Mouse (Mus musculus) thymus, postnatal 14 days (tissue): Measurements from ENCODE around the gene Tns1.

Source experiments
- DNase-seq: peaks from one replicate; pipeline ENCODE4 v3.0.0; 2021

Tns1 gene

DNA sequence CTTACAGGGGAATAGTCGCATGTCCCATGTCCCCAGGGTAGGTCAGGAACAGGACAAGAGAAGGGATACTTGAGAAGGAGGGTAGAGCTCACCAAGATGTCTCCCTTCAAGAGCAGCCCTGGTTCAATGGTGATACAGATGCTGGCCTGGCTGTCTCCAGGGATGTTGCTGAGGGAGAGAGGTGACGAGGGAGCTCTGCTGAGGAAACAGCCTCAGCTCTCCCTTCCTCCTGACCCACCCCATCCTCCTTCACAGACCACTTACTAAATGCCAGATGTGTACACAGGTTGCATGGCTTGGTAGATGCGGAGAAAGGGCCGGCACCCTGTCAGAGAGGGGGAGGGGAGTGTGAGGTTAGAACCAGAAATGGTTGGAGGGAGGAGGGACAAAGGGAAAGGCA, 138.6 kb downstream of the Tns1 start:
- DNase-seq = no peak

GRCm38 (mm10) chr1:73979214-73979613, 145.0 kb downstream of the Tns1 start:
- DNase-seq = no peak

- DNase-seq = no peak
These were observed 145.7 kb downstream of the Tns1 start for GRCm38 (mm10) chr1:73978576-73978975.

DNA sequence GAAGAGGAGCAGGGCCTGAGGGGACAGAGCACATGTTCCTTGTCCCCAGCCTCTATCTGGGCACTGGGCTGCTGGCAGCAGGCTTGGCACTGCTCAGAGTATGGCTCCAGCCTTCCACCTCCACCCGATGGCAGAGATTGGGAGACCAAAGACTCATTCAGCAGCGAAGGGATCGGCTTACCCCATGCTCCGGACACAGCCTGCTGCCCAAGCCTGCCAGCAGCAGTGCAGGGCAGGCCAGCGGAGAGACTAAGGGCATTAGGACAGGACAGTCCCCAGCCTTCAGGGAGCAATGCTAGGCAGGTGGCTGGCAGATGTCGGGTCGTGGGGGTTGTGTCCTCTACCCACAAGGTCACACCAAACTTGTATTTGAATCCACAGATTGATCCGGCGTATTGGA, 150.3 kb downstream of the Tns1 start:
- no peak for DNase-seq

DNA sequence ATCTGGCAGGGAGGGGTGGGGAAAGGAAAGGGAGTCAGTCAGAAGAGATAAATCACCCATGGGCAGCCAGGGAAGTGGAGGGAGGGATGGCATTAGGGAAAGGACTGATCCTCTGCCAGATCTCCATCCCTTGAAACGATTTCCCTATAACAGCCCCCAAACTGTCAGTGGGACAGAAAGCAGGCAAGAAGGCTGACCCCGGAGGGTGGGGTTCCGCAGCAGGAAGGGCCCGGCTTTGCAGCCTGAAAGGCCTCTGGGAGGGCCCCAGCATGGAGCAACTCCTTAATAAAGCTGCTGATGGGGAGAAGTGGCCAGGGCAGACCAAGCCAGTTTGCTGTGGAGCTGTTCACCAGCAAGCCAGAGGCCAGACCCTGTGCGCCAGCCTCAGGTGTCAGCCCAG, 151.5 kb downstream of the Tns1 start:
- no peak for DNase-seq

DNA sequence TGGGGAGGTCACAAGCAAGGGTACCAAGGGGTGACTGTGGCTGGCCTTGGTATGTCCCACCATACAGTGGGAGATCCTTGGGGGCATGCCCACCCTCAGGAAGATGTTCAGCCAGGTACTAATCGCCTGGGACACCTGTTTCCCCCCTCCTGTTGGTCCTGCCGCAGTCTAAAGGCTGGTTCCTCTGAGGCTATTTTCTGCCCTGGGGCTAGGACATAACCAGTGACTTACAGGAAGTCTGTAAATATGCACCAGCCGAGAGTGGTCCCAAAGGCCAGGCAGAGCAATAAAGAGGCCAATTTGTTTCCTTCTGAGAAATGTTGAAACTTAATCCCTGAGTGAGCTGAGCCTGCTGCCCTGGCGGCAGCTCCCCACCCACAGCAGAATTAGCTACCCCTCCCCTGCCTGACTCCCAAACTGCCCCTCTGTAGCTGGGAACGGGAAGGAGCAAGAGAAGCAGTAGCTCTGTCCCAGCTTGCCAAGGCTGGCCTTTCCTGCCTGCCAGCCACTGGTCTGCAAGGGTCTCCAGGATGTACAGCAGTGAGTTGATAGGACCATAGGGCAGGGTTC, 154.0 kb downstream of the Tns1 start:
- no peak for DNase-seq

DNA sequence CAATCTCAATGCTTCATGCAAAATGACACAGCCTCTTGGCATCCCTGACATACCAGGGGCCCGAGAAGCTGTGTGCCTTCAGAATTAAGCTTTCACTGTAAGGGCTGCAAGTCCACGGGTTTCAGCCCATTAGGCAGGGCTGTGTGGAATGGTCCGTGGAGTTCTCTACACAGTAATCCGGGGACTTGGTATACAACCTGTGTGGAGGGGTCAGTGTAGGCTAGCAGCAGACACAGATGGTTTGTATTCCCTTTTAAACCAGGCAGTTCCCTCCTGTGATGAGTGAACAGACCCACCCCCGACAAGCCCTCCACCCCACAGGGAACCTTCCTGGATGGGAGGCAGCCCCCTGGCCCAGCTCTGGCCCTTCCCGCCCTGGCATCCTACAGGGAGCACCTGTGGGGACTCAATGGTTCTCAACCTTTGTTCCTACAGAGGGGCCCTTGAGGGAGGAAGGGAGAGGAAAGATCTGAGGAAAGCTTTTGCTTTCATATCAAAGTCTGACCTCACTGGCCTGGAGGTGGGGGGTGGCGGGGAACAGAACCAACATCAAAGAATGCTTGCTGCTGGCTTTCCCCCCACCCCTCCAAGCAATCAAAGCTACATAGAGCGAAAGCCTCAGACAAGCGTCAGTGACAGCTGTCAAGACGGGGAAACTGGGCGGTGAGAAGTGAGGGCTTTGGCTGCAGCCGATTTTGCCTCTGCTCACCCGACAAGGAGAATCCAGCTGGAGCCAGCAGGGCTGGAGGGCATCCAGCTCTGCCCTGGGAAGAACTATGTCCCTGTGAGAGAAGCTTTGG, 155.3 kb downstream of the Tns1 start:
- DNase-seq = no peak

DNA sequence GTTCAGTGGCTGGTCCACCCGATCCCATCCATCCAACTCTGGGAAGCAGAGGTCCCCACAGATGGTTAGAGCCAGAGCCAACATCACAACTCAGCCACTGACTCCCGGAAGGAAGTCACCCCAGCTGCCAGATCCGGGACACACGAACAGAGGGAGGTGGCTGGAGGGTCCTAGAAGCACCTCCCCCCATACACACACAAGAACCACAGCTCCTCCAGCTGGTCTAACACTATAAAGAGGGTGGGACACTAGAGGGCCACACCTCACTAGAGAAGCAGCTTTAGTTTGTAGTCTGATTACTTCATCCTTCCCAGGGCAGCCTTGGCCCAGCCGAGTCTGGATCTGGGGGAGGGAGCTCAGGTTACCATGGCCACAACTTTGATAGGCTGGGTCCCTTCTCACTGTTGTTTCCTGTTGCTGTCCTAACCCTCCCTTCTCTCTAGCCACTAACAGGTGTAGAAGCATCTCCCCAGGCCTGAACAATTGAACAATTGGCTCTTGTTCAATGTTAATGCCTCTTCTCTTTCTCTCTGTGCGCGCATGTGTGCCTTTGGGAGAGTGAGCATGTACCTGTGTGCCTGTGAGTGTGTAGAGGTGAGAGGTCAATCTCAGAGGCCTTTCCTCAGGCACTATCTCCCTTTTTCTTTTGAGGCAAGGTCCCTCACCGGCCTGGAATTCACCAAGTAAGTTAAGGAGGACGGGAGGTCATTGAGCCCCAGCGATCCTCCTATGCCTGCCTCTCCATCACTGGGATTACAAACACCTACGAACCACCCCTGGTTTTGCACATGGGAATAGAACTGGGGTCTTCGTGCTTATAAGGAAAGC, 157.6 kb downstream of the Tns1 start:
- DNase-seq = no peak

DNA sequence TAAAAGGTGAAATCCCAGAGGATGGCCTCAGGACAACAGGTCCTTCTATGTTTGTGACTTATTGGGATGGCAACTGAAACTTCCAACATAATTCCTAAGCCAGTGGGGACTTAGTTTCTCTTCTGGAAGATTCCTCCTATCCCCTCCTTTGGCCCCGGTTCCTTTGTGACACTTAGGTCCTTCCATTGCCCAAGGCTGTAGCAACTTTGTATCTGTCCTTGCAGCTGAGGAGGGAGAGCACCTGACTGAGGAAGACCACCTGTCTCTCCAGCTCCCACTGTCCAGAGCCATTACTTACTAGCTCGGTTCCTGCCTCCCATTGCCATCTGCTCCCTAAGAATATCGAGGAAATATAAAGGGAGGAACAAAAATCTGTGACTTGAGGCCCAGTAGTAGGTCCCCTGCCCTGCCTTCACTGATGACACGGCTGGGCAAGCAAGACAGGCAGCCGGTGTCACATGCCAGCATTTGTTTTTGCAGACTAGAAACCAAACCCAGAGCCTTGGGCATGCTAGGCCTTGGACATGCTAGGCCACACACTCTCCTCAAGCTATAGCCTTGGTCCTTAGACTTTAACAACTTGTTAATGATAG, 160.0 kb downstream of the Tns1 start:
- no peak for DNase-seq

DNA sequence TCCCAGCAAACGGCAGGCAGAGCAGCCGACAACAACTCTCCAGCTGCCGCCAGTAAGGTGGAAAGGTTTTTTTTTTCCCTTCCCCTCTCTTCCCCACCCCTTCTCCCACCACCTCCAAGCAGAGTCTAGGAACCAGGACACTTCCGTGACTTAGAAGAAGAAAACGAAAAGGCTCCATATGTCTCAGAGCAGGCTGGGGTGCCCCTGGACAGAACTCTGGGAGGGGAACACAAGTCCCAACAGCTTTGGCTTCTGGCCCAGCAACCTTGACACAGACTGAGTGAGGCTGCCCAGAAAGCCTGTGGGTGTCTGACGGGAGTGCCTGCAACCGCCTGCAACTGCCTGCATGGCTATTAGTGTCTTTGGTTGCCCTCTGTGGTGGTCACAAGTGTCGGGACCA, 160.6 kb downstream of the Tns1 start:
- DNase-seq = no peak

GRCm38 (mm10) chr1:73962668-73963371, 161.4 kb downstream of the Tns1 start:
- DNase-seq = no peak

DNA sequence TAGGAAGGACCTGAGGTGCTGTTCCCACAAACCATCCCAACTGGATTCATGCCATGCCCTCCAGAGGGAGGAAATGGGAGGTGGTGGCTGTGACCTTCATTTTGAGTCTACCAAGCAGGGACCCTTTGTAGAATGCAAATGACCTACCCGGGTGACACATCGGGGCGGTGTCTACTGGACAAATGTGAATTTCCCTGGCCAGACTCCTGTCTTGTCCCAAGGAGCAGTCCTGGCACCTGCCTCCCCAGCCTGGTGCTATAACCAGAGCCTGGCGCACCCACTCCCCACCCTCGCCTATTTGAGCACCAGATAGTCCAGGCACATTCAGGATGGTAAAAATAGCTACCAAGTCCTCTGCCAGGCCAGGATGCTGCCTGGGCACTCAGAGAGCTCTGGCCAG, 162.2 kb downstream of the Tns1 start:
- DNase-seq = no peak

DNA sequence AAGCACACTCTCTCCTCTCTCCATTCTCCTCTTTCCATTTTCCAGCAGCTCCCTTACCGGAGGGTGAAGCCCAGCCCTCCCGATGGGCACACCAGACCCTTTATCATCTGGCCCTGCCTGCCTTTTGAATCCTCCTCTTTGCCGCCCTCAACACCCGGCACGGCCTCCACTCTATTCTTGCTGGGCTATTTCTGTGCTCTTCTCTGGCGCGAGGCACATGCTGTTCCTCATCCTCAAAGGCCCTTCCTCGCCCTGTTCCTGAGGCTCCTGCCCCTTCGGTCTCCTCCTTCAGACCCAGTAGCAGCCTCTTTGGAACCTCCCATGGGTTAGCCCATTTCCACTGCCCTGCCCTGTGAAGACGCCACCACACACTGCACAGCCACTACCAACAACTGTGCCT, 164.5 kb downstream of the Tns1 start:
- no peak for DNase-seq

DNA sequence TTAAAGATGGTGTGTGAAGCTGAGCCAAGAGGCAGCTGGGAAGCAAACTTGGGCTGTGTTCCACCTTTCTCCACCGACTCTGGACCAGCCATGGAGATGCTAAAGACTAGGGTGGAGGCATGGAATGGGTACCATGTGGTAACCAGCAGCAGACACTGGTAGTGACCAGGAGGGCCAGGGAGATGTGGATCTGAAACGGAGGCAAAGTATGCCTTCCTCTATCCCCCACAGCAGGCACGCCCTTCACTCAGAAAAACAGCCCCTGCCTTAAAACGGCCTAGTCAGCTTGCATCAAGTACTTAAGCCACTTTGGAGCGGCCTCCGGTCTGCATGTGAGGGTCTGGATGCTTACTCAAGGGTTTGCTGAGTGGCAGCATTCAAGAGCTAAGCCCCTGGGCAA, 164.9 kb downstream of the Tns1 start:
- DNase-seq = no peak

GRCm38 (mm10) chr1:73958210-73958983, 165.9 kb downstream of the Tns1 start:
- no peak for DNase-seq

DNA sequence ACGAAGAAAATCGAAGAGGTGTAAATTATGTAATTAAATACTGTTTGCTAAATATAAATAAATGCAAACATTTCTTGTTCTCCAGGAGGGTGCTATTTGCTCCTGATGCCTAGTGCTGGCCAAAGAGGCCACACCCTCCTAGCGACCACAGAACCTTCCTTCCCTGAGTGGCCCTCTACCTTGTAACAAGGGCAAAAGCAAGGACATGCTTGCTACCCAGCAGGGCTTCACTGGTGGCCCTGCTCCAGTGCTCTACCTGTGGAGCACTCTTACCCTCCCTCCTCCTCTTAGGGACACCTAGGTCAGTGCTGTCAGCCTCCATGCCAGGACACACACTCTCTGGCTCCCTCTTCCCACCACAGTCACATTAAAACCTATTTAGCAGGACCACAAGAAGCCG, 166.8 kb downstream of the Tns1 start:
- DNase-seq = no peak

GRCm38 (mm10) chr1:73956320-73956719, 167.9 kb downstream of the Tns1 start:
- DNase-seq = no peak

GRCm38 (mm10) chr1:73955259-73955842, 168.9 kb downstream of the Tns1 start:
- DNase-seq = no peak

- no peak for DNase-seq
These were observed 169.6 kb downstream of the Tns1 start for GRCm38 (mm10) chr1:73954614-73955013.

DNA sequence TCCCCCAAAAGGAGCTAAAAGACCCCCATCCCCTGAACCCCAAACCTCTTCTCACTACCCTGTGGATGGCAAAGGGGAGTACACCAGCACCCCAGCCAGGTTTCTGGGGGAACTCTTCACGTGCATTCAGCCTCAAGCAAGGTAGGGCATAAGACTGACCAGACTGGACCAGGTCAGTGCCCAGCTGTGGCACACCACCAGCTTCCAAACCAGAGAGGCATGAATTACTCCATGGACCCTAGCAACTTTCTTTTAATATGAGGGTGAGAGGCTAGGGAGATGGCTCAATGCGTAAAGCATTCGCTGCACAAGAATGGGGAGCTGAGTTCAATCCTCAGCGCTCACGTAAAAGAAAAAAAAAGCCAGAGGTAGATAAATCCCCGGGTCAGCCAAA, 170.2 kb downstream of the Tns1 start:
- no peak for DNase-seq

GRCm38 (mm10) chr1:73953317-73954014, 170.8 kb downstream of the Tns1 start:
- no peak for DNase-seq
